Mouse (Mus musculus) activated CD4-positive, CD25-positive, alpha-beta regulatory T cell, adult 4 months (primary cell): ENCODE data around the gene Mcub. TPM values are rescaled to one million over a fixed set of nuclear protein-coding genes. Genes with fewer than 3 reads are reported as not detected.

Experiments
- ATAC-seq: one replicate; pipeline ENCODE4 v1.8.0; 2017
- polyA plus RNA-seq, 2 experiments: library from polyadenylated mRNA; unstranded; fragments of 100-300 nt; shearing (Covaris generic); gene quantifications; one replicate each; pipeline ENCODE4 v1.2.1; 2017

Gene Mcub
- polyA plus RNA-seq: 10 to 100 TPM; 25.3 to 28.8 TPM

GRCm38 (mm10) chr3:129969432-129970395 lies at the start of gene Mcub:
TSS of gene Mcub (minus strand) at chr3:129970206.
- ATAC-seq: peak; percentile 94

GRCm38 (mm10) chr3:130012943-130013342 lies 42.9 kb upstream of the Mcub start:
- ATAC-seq: peak; percentile 68

- ATAC-seq: no peak
Observed at GRCm38 (mm10) chr3:130011236-130011635, 41.2 kb upstream of the Mcub start.

GRCm38 (mm10) chr3:130006141-130006540 lies 36.1 kb upstream of the Mcub start:
- no peak for ATAC-seq

- no peak for ATAC-seq
Observed at GRCm38 (mm10) chr3:130000926-130001325, 30.9 kb upstream of the Mcub start.

GRCm38 (mm10) chr3:129998526-129998925 lies 28.5 kb upstream of the Mcub start:
- ATAC-seq: no peak

- ATAC-seq: no peak
Observed at GRCm38 (mm10) chr3:129998001-129998400, 28.0 kb upstream of the Mcub start.

- no peak for ATAC-seq
Observed at GRCm38 (mm10) chr3:129997324-129997723, 27.3 kb upstream of the Mcub start.

GRCm38 (mm10) chr3:129987297-129987696 lies 17.3 kb upstream of the Mcub start:
- ATAC-seq: no peak

- no peak for ATAC-seq
Observed at GRCm38 (mm10) chr3:129985335-129985734, 15.3 kb upstream of the Mcub start.

- ATAC-seq: no peak
Observed at GRCm38 (mm10) chr3:129984797-129985196, 14.8 kb upstream of the Mcub start.

- no peak for ATAC-seq
Observed at GRCm38 (mm10) chr3:129982271-129982670, 12.3 kb upstream of the Mcub start.

GRCm38 (mm10) chr3:129981756-129982155 lies 11.8 kb upstream of the Mcub start:
- no peak for ATAC-seq

- no peak for ATAC-seq
Observed at GRCm38 (mm10) chr3:129979510-129979909, 9.5 kb upstream of the Mcub start.

GRCm38 (mm10) chr3:129978716-129979115 lies 8.7 kb upstream of the Mcub start:
- ATAC-seq: no peak

- ATAC-seq: no peak
Observed at GRCm38 (mm10) chr3:129976317-129976716, 6.3 kb upstream of the Mcub start.

- no peak for ATAC-seq
Observed at GRCm38 (mm10) chr3:129970529-129971515, 816 bp upstream of the Mcub start.

GRCm38 (mm10) chr3:129969031-129969430 lies 975 bp downstream of the Mcub start:
- ATAC-seq: no peak

GRCm38 (mm10) chr3:129967874-129968273 lies 2.1 kb downstream of the Mcub start:
- ATAC-seq: no peak

- no peak for ATAC-seq
Observed at GRCm38 (mm10) chr3:129964681-129965080, 5.3 kb downstream of the Mcub start.

- no peak for ATAC-seq
Observed at GRCm38 (mm10) chr3:129962533-129962932, 7.5 kb downstream of the Mcub start.

- ATAC-seq: no peak
Observed at GRCm38 (mm10) chr3:129953296-129953695, 16.7 kb downstream of the Mcub start.

- no peak for ATAC-seq
Observed at GRCm38 (mm10) chr3:129949158-129949773, 20.7 kb downstream of the Mcub start.
